Mouse (Mus musculus) CH12.LX (cell line): Measurements from ENCODE around the gene Krtap13.

Experiments used
- CHD1 ChIP-seq: IDR thresholded peaks from 2 replicates; pipeline ENCODE4 v1.6.1; 2012; ENCODE audit warnings: low read depth, low read length, improper control_type of control experiment, inconsistent platforms
- CTCF ChIP-seq, 2 experiments: IDR thresholded peaks in 1 of 2; conservative IDR thresholded peaks in 1 of 2; 2 replicates each; pipeline ENCODE4 v1.5.1; 2011 to 2012; ENCODE audit warnings: low read depth in 2 of 2, low read length in 2 of 2, improper control_type of control experiment in 1 of 2, inconsistent platforms in 1 of 2, mild to moderate bottlenecking in 1 of 2, moderate library complexity in 1 of 2
- E2F4 ChIP-seq: IDR thresholded peaks from 2 replicates; pipeline ENCODE4 v1.6.1; 2011; ENCODE audit warnings: low read depth, low read length, improper control_type of control experiment; ENCODE audit not compliant: insufficient replicate concordance
- ELF1 ChIP-seq: IDR thresholded peaks from 2 replicates; pipeline ENCODE4 v1.6.1; 2014; ENCODE audit warnings: low read depth, mild to moderate bottlenecking, inconsistent platforms, low read length, improper control_type of control experiment
- EP300 ChIP-seq: IDR thresholded peaks from 2 replicates; pipeline ENCODE4 v1.6.1; 2011; ENCODE audit warnings: low read length, improper control_type of control experiment
- MAFK ChIP-seq: IDR thresholded peaks from 2 replicates; pipeline ENCODE4 v1.6.1; 2011; ENCODE audit warnings: low read length, improper control_type of control experiment; ENCODE audit not compliant: insufficient replicate concordance
- MAX ChIP-seq: IDR thresholded peaks from 2 replicates; pipeline ENCODE4 v1.6.1; 2011; ENCODE audit warnings: low read length, improper control_type of control experiment
- POLR2A ChIP-seq: IDR thresholded peaks from 2 replicates; pipeline ENCODE4 v1.6.1; 2011; ENCODE audit warnings: low read depth, mild to moderate bottlenecking, improper control_type of control experiment, low read length
- POLR2AphosphoS2 ChIP-seq: IDR thresholded peaks from 2 replicates; pipeline ENCODE4 v1.6.1; 2011; ENCODE audit warnings: low read depth, low read length, improper control_type of control experiment
- RCOR1 ChIP-seq: conservative IDR thresholded peaks from 2 replicates; pipeline ENCODE4 v1.6.1; 2012; ENCODE audit warnings: low read depth, mild to moderate bottlenecking, inconsistent platforms, low read length, improper control_type of control experiment
- TCF12 ChIP-seq: IDR thresholded peaks from 2 replicates; pipeline ENCODE4 v1.6.1; 2014; ENCODE audit warnings: low read depth, mild to moderate bottlenecking, inconsistent platforms, low read length, improper control_type of control experiment
- UBTF ChIP-seq: IDR thresholded peaks from 2 replicates; pipeline ENCODE4 v1.6.1; 2012; ENCODE audit warnings: low read depth, mild to moderate bottlenecking, inconsistent platforms, low read length, improper control_type of control experiment, moderate library complexity
- USF1 ChIP-seq: IDR thresholded peaks from 2 replicates; pipeline ENCODE4 v1.6.1; 2014; ENCODE audit warnings: low read depth, mild to moderate bottlenecking, inconsistent platforms, low read length, improper control_type of control experiment
- ZMIZ1 ChIP-seq: IDR thresholded peaks from 2 replicates; pipeline ENCODE4 v1.6.1; 2012; ENCODE audit warnings: low read depth, mild to moderate bottlenecking, inconsistent platforms, low read length, improper control_type of control experiment

GRCm38 (mm10) chr16:88707496-88708012 lies 43.9 kb downstream of the Krtap13 start, which contains the start of gene 2310061N02Rik:
- no peak for TF ChIP-seq ZMIZ1
- no peak for TF ChIP-seq POLR2A
- TF ChIP-seq CTCF (conservative IDR thresholded peaks at IDR 0.05 in 1 of 2, IDR thresholded peaks at IDR 0.05 in 1 of 2; ENCODE audit: low read depth in 2 of 2, low read length in 2 of 2), result no peak
- no peak for TF ChIP-seq USF1
- TF ChIP-seq MAX, result no peak
- TF ChIP-seq RCOR1, result no peak
- TF ChIP-seq TCF12, result no peak
- TF ChIP-seq EP300, result no peak
- no peak for TF ChIP-seq E2F4
- TF ChIP-seq UBTF, result no peak
- no peak for TF ChIP-seq MAFK
- TF ChIP-seq POLR2AphosphoS2, result no peak
- no peak for TF ChIP-seq ELF1
- no peak for TF ChIP-seq CHD1
